Mouse (Mus musculus) ES-E14 (cell line): ENCODE data around the gene 4930568D16Rik. TPM values are rescaled to one million over a fixed set of nuclear protein-coding genes. Genes with fewer than 3 reads are reported as not detected.

ENCODE experiments used
- DNase-seq: peaks from one replicate; pipeline ENCODE4 v3.0.0-alpha.2; 2013; ENCODE audit warnings: low read depth, low spot score
- H3K27ac ChIP-seq: 2 replicates; pipeline ENCODE4 v1.5.1; 2012; ENCODE audit warnings: low read depth, mild to moderate bottlenecking, low read length, moderate library complexity, mixed read lengths; ENCODE audit not compliant: poor library complexity, insufficient read depth, severe bottlenecking
- H3K36me3 ChIP-seq: 2 replicates; pipeline ENCODE4 v1.6.1; 2012; ENCODE audit warnings: mild to moderate bottlenecking, low read length, moderate library complexity, mixed read lengths; ENCODE audit not compliant: control insufficient read depth, poor library complexity, insufficient read depth, severe bottlenecking
- H3K4me1 ChIP-seq, 2 experiments: fragments of 150-350 bp in 1 of 2; sonication (generic) in 1 of 2; 2 replicates each; pipeline ENCODE4 v1.6.1; 2012; ENCODE audit warnings: low read length in 2 of 2, mild to moderate bottlenecking in 1 of 2, mixed read lengths in 1 of 2; ENCODE audit not compliant: control insufficient read depth in 2 of 2, insufficient read depth in 2 of 2, poor library complexity in 1 of 2
- H3K4me3 ChIP-seq, 2 experiments: fragments of 150-350 bp in 1 of 2; sonication (generic) in 1 of 2; 2 replicates each; pipeline ENCODE4 v1.5.1; 2012; ENCODE audit warnings: low read length in 2 of 2, low read depth in 1 of 2, mild to moderate bottlenecking in 1 of 2, mixed read lengths in 1 of 2; ENCODE audit not compliant: insufficient read depth in 1 of 2, poor library complexity in 1 of 2, severe bottlenecking in 1 of 2
- H3K9ac ChIP-seq: 2 replicates; pipeline ENCODE4 v1.6.1; 2012; ENCODE audit warnings: low read depth, mild to moderate bottlenecking, low read length, mixed read lengths; ENCODE audit not compliant: poor library complexity, insufficient read depth, severe bottlenecking
- H3K9me3 ChIP-seq: fragments of 150-350 bp; sonication (generic); 2 replicates; pipeline ENCODE4 v1.6.1; 2012; ENCODE audit warnings: low read depth, mild to moderate bottlenecking, low read length; ENCODE audit not compliant: control insufficient read depth, insufficient read depth
- CHD2 ChIP-seq: IDR thresholded peaks from 2 replicates; pipeline ENCODE4 v1.6.1; 2014; ENCODE audit warnings: mild to moderate bottlenecking, low read depth, low read length, inconsistent platforms
- HCFC1 ChIP-seq: IDR thresholded peaks from 2 replicates; pipeline ENCODE4 v1.6.1; 2012; ENCODE audit warnings: low read length, inconsistent platforms, borderline replicate concordance; ENCODE audit not compliant: insufficient read depth
- MAFK ChIP-seq: IDR thresholded peaks from 2 replicates; pipeline ENCODE4 v1.6.1; 2014; ENCODE audit warnings: mild to moderate bottlenecking, low read depth, low read length, inconsistent platforms; ENCODE audit not compliant: insufficient read depth
- ZC3H11A ChIP-seq: IDR thresholded peaks from 2 replicates; pipeline ENCODE4 v1.6.1; 2012; ENCODE audit warnings: low read depth, mild to moderate bottlenecking, inconsistent platforms, low read length, borderline replicate concordance
- ZNF384 ChIP-seq: IDR thresholded peaks from 2 replicates; pipeline ENCODE4 v1.6.1; 2012; ENCODE audit warnings: low read depth, low read length, inconsistent platforms
- in situ Hi-C, 2 experiments: fragments of 600-800 bp; cut with MboI; formaldehyde crosslinking; loops; one replicate each; pipeline ENCODE4 v1.15.1; 2025; ENCODE audit warnings: low sequenced_read_pairs in 2 of 2, inconsistent platforms in 1 of 2; ENCODE audit not compliant: unreplicated experiment in 2 of 2
- total RNA-seq: library from RNA; depleted of rRNA; stranded (reverse); fragments of 300-350 nt; gene quantifications from 2 replicates; pipeline ENCODE4 v1.2.3, GENCODE M21; 2012

The 4930568D16Rik gene
- total RNA-seq, 1 experiment: not detected

DNA sequence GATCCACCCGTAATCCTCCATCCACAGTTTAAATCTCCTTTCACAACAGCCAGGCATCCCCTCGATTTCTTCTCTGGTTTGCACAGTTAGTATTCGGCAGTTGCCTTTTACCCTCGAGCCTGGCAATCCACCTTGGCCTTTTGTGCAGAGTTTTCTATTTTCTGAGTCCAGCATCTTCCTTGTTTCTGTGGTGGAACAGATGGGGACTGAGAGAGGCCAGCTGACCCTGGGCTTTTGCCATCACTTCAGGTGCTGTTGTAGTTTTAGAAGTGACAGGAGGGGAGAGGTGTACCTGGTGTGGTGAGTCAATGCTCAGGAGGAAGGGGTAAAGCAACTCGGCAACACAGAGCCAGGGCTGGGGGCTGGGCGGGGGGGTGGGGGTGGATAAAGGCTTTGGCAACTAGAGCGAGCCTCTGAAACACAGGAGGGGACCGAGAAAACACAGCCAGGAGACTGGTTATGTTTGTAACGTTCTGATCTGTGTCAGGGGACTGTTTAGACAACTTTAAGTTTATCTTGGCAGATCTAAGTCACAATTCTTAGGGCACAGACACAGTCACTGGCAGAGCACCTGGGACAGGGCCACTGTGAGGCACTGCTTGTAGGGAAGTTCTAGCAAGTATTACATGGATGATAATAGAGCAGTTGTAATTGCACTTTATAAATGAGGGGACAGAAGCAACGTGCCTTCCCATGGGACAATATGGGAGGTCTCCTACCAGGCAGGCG lies 39.3 kb downstream of the 4930568D16Rik start:
- no peak overlapping the region for H3K27ac ChIP-seq
- no peak for DNase-seq
- H3K9me3 ChIP-seq: no peaks in the 10 kb centered on the region
- H3K4me3 ChIP-seq: no peak overlapping the region
- no peaks in the 10 kb centered on the region for H3K4me1 ChIP-seq
- no peak for TF ChIP-seq MAFK
- no peak for TF ChIP-seq CHD2
- no peak for TF ChIP-seq HCFC1
- TF ChIP-seq ZC3H11A: no peak
- no peak for TF ChIP-seq ZNF384
- in situ Hi-C loops: no loop called here
- H3K9ac ChIP-seq: no peak overlapping the region
- H3K36me3 ChIP-seq: no peaks in the 10 kb centered on the region

DNA sequence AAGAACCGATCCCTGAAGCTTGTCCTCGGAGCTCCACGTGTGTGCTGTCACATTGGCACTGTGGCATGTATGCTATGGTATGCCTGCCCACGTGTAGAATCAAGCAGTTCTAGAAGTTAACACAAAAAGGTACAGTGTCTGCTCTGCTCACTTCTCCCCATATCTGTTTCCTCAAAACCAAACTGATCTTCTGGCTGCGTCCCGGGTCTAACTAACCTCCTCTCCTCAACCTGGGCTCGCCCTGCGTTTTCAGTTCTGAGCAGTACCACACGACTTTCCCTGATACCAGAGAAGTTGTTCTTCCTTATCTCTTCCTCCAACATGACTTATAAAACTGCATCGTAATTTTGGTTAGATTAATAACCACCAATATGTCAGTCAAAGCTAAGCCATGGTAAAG lies 39.9 kb downstream of the 4930568D16Rik start:
- no peak for DNase-seq
- H3K9ac ChIP-seq: no peak overlapping the region
- no peak overlapping the region for H3K27ac ChIP-seq
- no peak overlapping the region for H3K4me3 ChIP-seq
- H3K9me3 ChIP-seq: no peaks in the 10 kb centered on the region
- H3K36me3 ChIP-seq: no peaks in the 10 kb centered on the region
- no peaks in the 10 kb centered on the region for H3K4me1 ChIP-seq
- in situ Hi-C loops: no loop called here
- TF ChIP-seq HCFC1 (no peak), ZC3H11A (no peak), CHD2 (no peak), MAFK (no peak), ZNF384 (no peak)

DNA sequence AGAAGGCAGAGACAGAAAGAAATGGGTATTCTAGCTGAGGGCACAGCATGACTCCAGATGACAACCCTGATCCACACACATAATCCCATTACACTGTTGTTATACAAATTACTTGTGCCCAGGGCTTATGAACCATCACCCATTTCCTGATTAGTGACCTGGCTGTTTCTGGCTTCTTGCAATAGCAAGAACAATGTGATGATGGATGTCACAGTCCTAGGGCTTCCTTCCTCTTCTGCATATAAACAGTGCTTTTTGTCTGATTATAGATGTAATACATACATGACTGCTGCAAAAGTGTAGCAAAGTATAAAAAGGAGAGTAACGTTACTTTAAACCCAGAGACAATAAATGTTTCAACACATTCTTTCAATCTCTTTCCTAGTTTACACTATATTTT lies 40.6 kb downstream of the 4930568D16Rik start:
- no peak overlapping the region for H3K27ac ChIP-seq

DNA sequence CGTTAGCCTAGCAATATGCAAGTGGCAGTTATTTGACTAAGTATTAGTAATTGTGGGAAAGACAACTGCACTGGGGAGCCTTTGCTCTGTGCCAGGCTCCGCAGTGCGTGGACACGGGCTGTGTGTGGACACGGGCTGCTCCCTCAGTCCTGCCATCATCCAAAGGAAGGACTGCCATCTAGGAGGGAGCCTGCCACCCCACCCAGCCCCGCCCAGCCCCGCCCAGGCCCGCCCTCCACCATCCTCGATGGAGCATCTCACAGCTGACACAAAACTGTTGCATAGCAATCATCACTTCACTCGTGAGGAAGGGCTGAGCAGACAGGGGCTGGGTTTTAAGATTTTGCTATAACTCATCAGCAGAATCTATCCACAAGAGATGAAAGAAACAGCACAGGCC lies 41.6 kb downstream of the 4930568D16Rik start:
- Histone ChIP-seq H3K4me1 (0 out of 4 replicates have a peak, but pooled peaks cover 0 to 2% of the 10 kb centered on the region in 2 experiments), H3K36me3 (no peaks in the 10 kb centered on the region), H3K9me3 (no peaks in the 10 kb centered on the region), H3K4me3 (no peak overlapping the region), H3K9ac (no peak overlapping the region), H3K27ac (no peak overlapping the region)
- TF ChIP-seq MAFK (no peak), HCFC1 (no peak), ZC3H11A (no peak), ZNF384 (no peak), CHD2 (no peak)
- no peak for DNase-seq
- in situ Hi-C loops: no loop called here

More for the DNA sequence above, 40.6 kb downstream of the 4930568D16Rik start:
- no peak overlapping the region for H3K9ac ChIP-seq
- no peak for TF ChIP-seq CHD2
- TF ChIP-seq HCFC1: no peak
- TF ChIP-seq ZC3H11A: no peak
- no peak for TF ChIP-seq ZNF384
- TF ChIP-seq MAFK: no peak
- no peak for DNase-seq
- H3K9me3 ChIP-seq: no peaks in the 10 kb centered on the region
- no peak overlapping the region for H3K4me3 ChIP-seq
- no peaks in the 10 kb centered on the region for H3K4me1 ChIP-seq
- no peaks in the 10 kb centered on the region for H3K36me3 ChIP-seq
- in situ Hi-C loops: no loop called here
